26 mouse cellular contexts compared by ENCODE assay signal in the genomic region with DNA sequence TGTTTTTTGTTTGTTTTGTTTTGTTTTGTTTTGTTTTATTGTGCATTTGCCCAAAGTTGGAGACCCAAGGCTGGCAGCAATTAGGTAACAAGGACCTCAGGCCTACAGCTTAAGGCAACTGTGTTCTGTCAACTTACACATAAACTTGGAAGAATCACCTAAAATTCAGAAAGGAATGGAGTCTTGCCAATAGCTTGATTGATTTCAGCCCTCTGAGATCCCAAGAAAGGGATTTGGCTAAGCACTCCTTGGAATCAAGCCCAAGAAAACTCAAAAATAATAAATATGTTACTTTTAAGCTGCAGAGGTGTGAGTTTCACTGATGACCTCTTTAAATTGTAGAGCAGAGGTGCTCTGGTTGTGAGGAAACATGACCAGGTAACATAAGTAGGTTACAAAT.
DNase-seq lines count a peak whose midpoint lies in the region; ATAC-seq and TF ChIP-seq lines count a peak whose summit lies in the region.
"Had no signal": no experiment of that assay in that cellular context is flagged by ENCODE, and none has a peak within 500 bp of the region (broad histone marks: within the 10 kb centered on the region; RNA-seq: fewer than 3 reads in every experiment).

No protein-coding gene starts in this region.

- H3K4me2 ChIP-seq in embryonic facial prominence, embryonic 14.5 days (ENCODE audit: low read depth, low read length): no peak overlapping the region
- no peak overlapping the region for H3K4me2 ChIP-seq in limb, embryonic 13.5 days (replicated peaks)
- H3K4me2 ChIP-seq in stomach, embryonic 14.5 days (replicated peaks; ENCODE audit: low read depth, low read length): no peak overlapping the region
- no peak overlapping the region for H3K4me2 ChIP-seq in stomach, postnatal 0 days (replicated peaks; ENCODE audit: low read depth)
- H3K4me2 ChIP-seq: embryonic facial prominence, embryonic 15.5 days; forebrain, embryonic 12.5 days; heart, embryonic 13.5 days; hindbrain, embryonic 12.5 days; hindbrain, embryonic 15.5 days had no signal

- TF ChIP-seq EP300 in stomach, postnatal 0 days (optimal IDR thresholded peaks at IDR 0.05): no peak

- H3K4me3 ChIP-seq in embryonic facial prominence, embryonic 14.5 days (ENCODE audit: low read depth, low read length): no peak overlapping the region
- no peak overlapping the region for H3K4me3 ChIP-seq in embryonic facial prominence, embryonic 10.5 days
- no peak overlapping the region for H3K4me3 ChIP-seq in limb, embryonic 13.5 days
- no peak overlapping the region for H3K4me3 ChIP-seq in limb, embryonic 10.5 days
- no peak overlapping the region for H3K4me3 ChIP-seq in stomach, embryonic 14.5 days (ENCODE audit: low read depth, low read length)
- no peak overlapping the region for H3K4me3 ChIP-seq in stomach, postnatal 0 days (ENCODE audit: low read depth, low read length)
- H3K4me3 ChIP-seq: embryonic facial prominence, embryonic 15.5 days; forebrain, embryonic 12.5 days; heart, adult 2 months; heart, embryonic 10.5 days; heart, embryonic 13.5 days; hindbrain, embryonic 12.5 days; hindbrain, embryonic 15.5 days had no signal

- no peaks in the 10 kb centered on the region for H3K4me1 ChIP-seq in embryonic facial prominence, embryonic 14.5 days (ENCODE audit: control insufficient read depth, insufficient read depth, low read length)
- no peaks in the 10 kb centered on the region for H3K4me1 ChIP-seq in embryonic facial prominence, embryonic 10.5 days
- H3K4me1 ChIP-seq in limb, embryonic 13.5 days: no peaks in the 10 kb centered on the region
- no peaks in the 10 kb centered on the region for H3K4me1 ChIP-seq in limb, embryonic 10.5 days
- H3K4me1 ChIP-seq in stomach, embryonic 14.5 days (ENCODE audit: control insufficient read depth, insufficient read depth, low read length): no peaks in the 10 kb centered on the region
- no peaks in the 10 kb centered on the region for H3K4me1 ChIP-seq in stomach, postnatal 0 days (replicated peaks; ENCODE audit: control insufficient read depth, insufficient read depth)
- H3K4me1 ChIP-seq: embryonic facial prominence, embryonic 15.5 days; forebrain, embryonic 12.5 days; heart, embryonic 10.5 days; heart, embryonic 13.5 days; hindbrain, embryonic 12.5 days; hindbrain, embryonic 15.5 days had no signal

- H3K9ac ChIP-seq in embryonic facial prominence, embryonic 14.5 days (ENCODE audit: low read depth, low read length): no peak overlapping the region
- no peak overlapping the region for H3K9ac ChIP-seq in limb, embryonic 13.5 days
- no peak overlapping the region for H3K9ac ChIP-seq in stomach, embryonic 14.5 days (replicated peaks; ENCODE audit: low read depth, low read length)
- H3K9ac ChIP-seq in stomach, postnatal 0 days (ENCODE audit: low read length): no peak overlapping the region
- H3K9ac ChIP-seq: embryonic facial prominence, embryonic 15.5 days; forebrain, embryonic 12.5 days; heart, embryonic 13.5 days; hindbrain, embryonic 12.5 days; hindbrain, embryonic 15.5 days had no signal

- TF ChIP-seq CTCF in stomach, postnatal 0 days (IDR thresholded peaks at IDR 0.05; ENCODE audit: low read depth): no peak

- ATAC-seq in embryonic facial prominence, embryonic 14.5 days (ENCODE audit: low read depth): no peak
- peak; percentile 48; the same call in 1 of the 2 replicates for ATAC-seq in limb, embryonic 13.5 days (ENCODE audit: low FRiP score, low read depth)
- ATAC-seq in stomach, embryonic 14.5 days (ENCODE audit: insufficient number of reproducible peaks, insufficient read depth, low FRiP score, low read depth): 0 out of 2 replicates have a peak, but pooled peaks have one; percentile 14
- ATAC-seq in stomach, postnatal 0 days (ENCODE audit: low FRiP score, low TSS enrichment): no peak
- ATAC-seq: activated CD4-positive, CD25-positive, alpha-beta regulatory T cell, adult 4 months; forebrain, embryonic 16.5 days had no signal

- H3K27ac ChIP-seq in embryonic facial prominence, embryonic 14.5 days (replicated peaks; ENCODE audit: low read depth, low read length): no peak overlapping the region
- H3K27ac ChIP-seq in embryonic facial prominence, embryonic 10.5 days (replicated peaks): no peak overlapping the region
- H3K27ac ChIP-seq in limb, embryonic 13.5 days: no peak overlapping the region
- H3K27ac ChIP-seq in limb, embryonic 10.5 days: no peak overlapping the region
- no peak overlapping the region for H3K27ac ChIP-seq in stomach, embryonic 14.5 days (ENCODE audit: low read length)
- no peak overlapping the region for H3K27ac ChIP-seq in stomach, postnatal 0 days (replicated peaks)
- H3K27ac ChIP-seq: embryonic facial prominence, embryonic 15.5 days; forebrain, embryonic 12.5 days; heart, adult 2 months; heart, embryonic 10.5 days; heart, embryonic 13.5 days; hindbrain, embryonic 12.5 days; hindbrain, embryonic 15.5 days had no signal

- no peaks in the 10 kb centered on the region for H3K27me3 ChIP-seq in embryonic facial prominence, embryonic 14.5 days (replicated peaks; ENCODE audit: control insufficient read depth, insufficient read depth, low read length)
- H3K27me3 ChIP-seq in embryonic facial prominence, embryonic 10.5 days (replicated peaks; ENCODE audit: low read depth, poor library complexity, severe bottlenecking): no peaks in the 10 kb centered on the region
- no peaks in the 10 kb centered on the region for H3K27me3 ChIP-seq in limb, embryonic 13.5 days
- H3K27me3 ChIP-seq in limb, embryonic 10.5 days (ENCODE audit: low read depth, poor library complexity, severe bottlenecking): no peaks in the 10 kb centered on the region
- H3K27me3 ChIP-seq in stomach, embryonic 14.5 days (ENCODE audit: control insufficient read depth, insufficient read depth, low read length): no peaks in the 10 kb centered on the region
- H3K27me3 ChIP-seq in stomach, postnatal 0 days (ENCODE audit: control insufficient read depth, insufficient read depth, low read length): no peaks in the 10 kb centered on the region
- H3K27me3 ChIP-seq: embryonic facial prominence, embryonic 15.5 days; forebrain, embryonic 12.5 days; heart, embryonic 13.5 days; hindbrain, embryonic 12.5 days; hindbrain, embryonic 15.5 days had no signal

- H3K9me3 ChIP-seq in embryonic facial prominence, embryonic 14.5 days (ENCODE audit: control insufficient read depth, low read length): no peaks in the 10 kb centered on the region
- no peaks in the 10 kb centered on the region for H3K9me3 ChIP-seq in embryonic facial prominence, embryonic 10.5 days
- no peaks in the 10 kb centered on the region for H3K9me3 ChIP-seq in limb, embryonic 13.5 days
- H3K9me3 ChIP-seq in limb, embryonic 10.5 days (replicated peaks): no peaks in the 10 kb centered on the region
- H3K9me3 ChIP-seq in stomach, embryonic 14.5 days (ENCODE audit: control insufficient read depth, low read depth, low read length): no peaks in the 10 kb centered on the region
- H3K9me3 ChIP-seq in stomach, postnatal 0 days (ENCODE audit: control insufficient read depth, low read length): no peaks in the 10 kb centered on the region
- H3K9me3 ChIP-seq: embryonic facial prominence, embryonic 15.5 days; forebrain, embryonic 12.5 days; heart, embryonic 10.5 days; heart, embryonic 13.5 days; hindbrain, embryonic 12.5 days; hindbrain, embryonic 15.5 days had no signal

- peak; percentile 61 for DNase-seq in embryonic facial prominence, embryonic 14.5 days (ENCODE audit: low spot score)
- no peak for DNase-seq in embryonic facial prominence, embryonic 10.5 days (ENCODE audit: low spot score)
- DNase-seq in limb, embryonic 10.5 days (ENCODE audit: low spot score): no peak
- DNase-seq in stomach, postnatal 0 days (ENCODE audit: low spot score): no peak
- DNase-seq in layer of hippocampus, adult 9-10 months (ENCODE audit: low spot score): no peak
- DNase-seq: adrenal gland, adult 8-10 months; adrenal gland, postnatal 36 days; cerebellum, adult 11-12 months; cerebellum, adult 8-10 months; cerebellum, postnatal 36 days; embryo, embryonic 11 days; gastrocnemius, postnatal 10 days; gastrocnemius, postnatal 36 days; heart, adult 2 months; heart, postnatal 14 days; heart, postnatal 4 days had no signal

- no peaks in the 10 kb centered on the region for H3K36me3 ChIP-seq in embryonic facial prominence, embryonic 14.5 days (ENCODE audit: control insufficient read depth, insufficient read depth, low read length)
- H3K36me3 ChIP-seq in embryonic facial prominence, embryonic 10.5 days (replicated peaks): no peaks in the 10 kb centered on the region
- H3K36me3 ChIP-seq in limb, embryonic 13.5 days: no peaks in the 10 kb centered on the region
- no peaks in the 10 kb centered on the region for H3K36me3 ChIP-seq in limb, embryonic 10.5 days
- H3K36me3 ChIP-seq in stomach, embryonic 14.5 days (ENCODE audit: control insufficient read depth, insufficient read depth, low read length): no peaks in the 10 kb centered on the region
- no peaks in the 10 kb centered on the region for H3K36me3 ChIP-seq in stomach, postnatal 0 days (ENCODE audit: control insufficient read depth, insufficient read depth, low read length)
- H3K36me3 ChIP-seq: embryonic facial prominence, embryonic 15.5 days; forebrain, embryonic 12.5 days; heart, embryonic 10.5 days; heart, embryonic 13.5 days; hindbrain, embryonic 12.5 days; hindbrain, embryonic 15.5 days had no signal

Comparison
In these comparisons a context has a peak if more than half of its experiments do, and no peak if none do; other contexts are left out.
1. ATAC-seq: peak in limb, embryonic 13.5 days (single experiment) and stomach, embryonic 14.5 days (single experiment); none in embryonic facial prominence, embryonic 14.5 days (single experiment) and stomach, postnatal 0 days (single experiment).